ENCODE assay signal across 8 mouse cellular contexts in genomic region chr4:128776568-128777289, GRCm38 (mm10). TPM values are rescaled to one million over a fixed set of nuclear protein-coding genes. Genes with fewer than 3 reads are reported as not detected.
DNase-seq lines count a peak whose midpoint lies in the region; ATAC-seq and TF ChIP-seq lines count a peak whose summit lies in the region.

No protein-coding gene starts in this region.

- peak; percentile 35 for TF ChIP-seq RAD21 in CH12.LX (IDR thresholded peaks at IDR 0.05; ENCODE audit: low read depth, low read length)

- TF ChIP-seq POLR2A in CH12.LX (IDR thresholded peaks at IDR 0.05; ENCODE audit: low read depth, low read length): no peak
- no peak for TF ChIP-seq POLR2A in lung, adult 2 months (IDR thresholded peaks at IDR 0.05; ENCODE audit: borderline replicate concordance, extremely low read depth, low read depth, low read length)
- TF ChIP-seq POLR2A in olfactory bulb, adult 2 months (IDR thresholded peaks at IDR 0.05; ENCODE audit: insufficient read depth, low read depth, low read length): no peak

- no peak overlapping the region for H3K9ac ChIP-seq in CH12.LX (ENCODE audit: insufficient read depth, low read depth)
- no peak overlapping the region for H3K9ac ChIP-seq in forebrain, embryonic 12.5 days

- H3K27me3 ChIP-seq in CH12.LX (replicated peaks): no peaks in the 10 kb centered on the region
- no peaks in the 10 kb centered on the region for H3K27me3 ChIP-seq in forebrain, embryonic 12.5 days

- ATAC-seq in forebrain, embryonic 12.5 days (ENCODE audit: low FRiP score): peak; percentile 65; the same call in 1 of the 2 replicates

- dilution Hi-C loops in CH12.LX (cut with MboI; ENCODE audit: extremely low pct_ligation_motif_present, extremely low pct_unique_long_range_greater_than_20kb, low sequenced_read_pairs): no loop called here

- DNase-seq in CH12.LX (ENCODE audit: extremely low read depth): no peak
- DNase-seq in c-Kit-positive CD71-positive TER-119-positive erythroid progenitor cells, embryonic 14.5 days (ENCODE audit: low spot score): peak; percentile 63
- peak; percentile 32 for DNase-seq in heart, postnatal 25 days (ENCODE audit: low spot score)
- DNase-seq in layer of hippocampus, adult 11-12 months (ENCODE audit: low spot score): peak; percentile 73
- DNase-seq in lung, adult 2 months: peak; percentile 83
- DNase-seq in thymus, postnatal 0 days (ENCODE audit: low spot score): peak; percentile 66

- no peak for TF ChIP-seq EP300 in CH12.LX (IDR thresholded peaks at IDR 0.05; ENCODE audit: low read length)

- peaks cover 64 to 96% of the 10 kb centered on the region in 2 experiments for H3K36me3 ChIP-seq in CH12.LX (replicated peaks in 1 of 2; ENCODE audit: control insufficient read depth in 1 of 2, insufficient read depth in 1 of 2, low read length in 1 of 2)
- H3K36me3 ChIP-seq in forebrain, embryonic 12.5 days (replicated peaks): peaks cover 97% of the 10 kb centered on the region

- peaks cover 23% of the 10 kb centered on the region for H3K79me2 ChIP-seq in CH12.LX (replicated peaks; ENCODE audit: control insufficient read depth, extremely low read depth, insufficient read depth, poor library complexity, severe bottlenecking)

- H3K4me3 ChIP-seq in CH12.LX (replicated peaks in 1 of 3; ENCODE audit: low read depth in 2 of 3, low read length in 2 of 3, poor library complexity in 1 of 3): no peak overlapping the region
- no peak overlapping the region for H3K4me3 ChIP-seq in forebrain, embryonic 12.5 days (replicated peaks)
- H3K4me3 ChIP-seq in lung, adult 2 months (replicated peaks; ENCODE audit: extremely low read depth, low read depth, low read length): no peak overlapping the region
- no peak overlapping the region for H3K4me3 ChIP-seq in olfactory bulb, adult 2 months (ENCODE audit: insufficient read depth, low read depth, low read length)

- H3K4me2 ChIP-seq in CH12.LX (ENCODE audit: insufficient read depth, low read depth, poor library complexity, severe bottlenecking): no peak overlapping the region
- H3K4me2 ChIP-seq in forebrain, embryonic 12.5 days: no peak overlapping the region

- intact Hi-C loops in heart, postnatal 25 days (cut with DNase I): loop anchor here (1.0 to 5.0 kb wide), 3 partner anchors 65 to 159 kb away; partner anchors contain the start of gene Tlr12

- in situ Hi-C loops in CH12.LX (cut with MboI; ENCODE audit: low pct_ligation_motif_present, low pct_unique_long_range_greater_than_20kb, low sequenced_read_pairs): no loop called here

- H3K27ac ChIP-seq in CH12.LX (ENCODE audit: insufficient read depth, low read depth): no peak overlapping the region
- 0 out of 2 replicates have a peak overlapping the region, but pooled peaks have one; percentile 56 for H3K27ac ChIP-seq in forebrain, embryonic 12.5 days
- no peak overlapping the region for H3K27ac ChIP-seq in olfactory bulb, adult 2 months (ENCODE audit: insufficient read depth, low read depth, low read length)

- H3K4me1 ChIP-seq in CH12.LX (ENCODE audit: control insufficient read depth in 1 of 2, insufficient read depth in 2 of 2): peaks cover 3 to 16% of the 10 kb centered on the region in 2 experiments; a peak in 1 of 4 replicates
- H3K4me1 ChIP-seq in forebrain, embryonic 12.5 days: no peaks in the 10 kb centered on the region; the same call in 1 of the 2 replicates
- no peaks in the 10 kb centered on the region for H3K4me1 ChIP-seq in lung, adult 2 months (ENCODE audit: control insufficient read depth, insufficient read depth, low read length)
- 0 out of 2 replicates have a peak, but pooled peaks cover 3% of the 10 kb centered on the region for H3K4me1 ChIP-seq in olfactory bulb, adult 2 months (ENCODE audit: control insufficient read depth, insufficient read depth, low read length)

- peak; percentile 49 to 66; a peak in 3 of 4 replicates for TF ChIP-seq CTCF in CH12.LX (conservative IDR thresholded peaks at IDR 0.05 in 1 of 2, IDR thresholded peaks at IDR 0.05 in 1 of 2; ENCODE audit: low read depth in 2 of 2, low read length in 2 of 2)
- TF ChIP-seq CTCF in lung, adult 2 months (IDR thresholded peaks at IDR 0.05; ENCODE audit: insufficient read depth, low read length): peak; percentile 94
- TF ChIP-seq CTCF in olfactory bulb, adult 2 months (IDR thresholded peaks at IDR 0.05; ENCODE audit: insufficient read depth, low read depth, low read length): peak; percentile 93

- 45% methylated on average over 20 of the region's 20 CpGs for WGBS in forebrain, embryonic 12.5 days
- 49% methylated on average over 20 of the region's 20 CpGs for WGBS in lung, adult 2 months
- WGBS in olfactory bulb, adult 2 months: 38% methylated on average over 20 of the region's 20 CpGs

- peaks cover 25% of the 10 kb centered on the region for H3K9me3 ChIP-seq in CH12.LX (replicated peaks; ENCODE audit: low read length)
- H3K9me3 ChIP-seq in forebrain, embryonic 12.5 days: no peaks in the 10 kb centered on the region

TF ChIP-seq in CH12.LX, 34 proteins besides CTCF, POLR2A, EP300 and RAD21:
- TF ChIP-seq TCF12 (IDR thresholded peaks at IDR 0.05; ENCODE audit: low read depth, low read length) (no peak), SMC3 (IDR thresholded peaks at IDR 0.05; ENCODE audit: low read depth, low read length) (peak; percentile 51)

RNA-seq across cellular contexts. Expression of gene A3galt2, which starts 21.6 kb away (rescaled TPM):
- 0.04 TPM in 2 replicates for total RNA-seq in CH12.LX (2012; rRNA removed)
- not detected in 2 replicates for total RNA-seq in CH12.LX (2014; rRNA removed)
- 0.07 and 0.11 TPM in 2 replicates for polyA plus RNA-seq in CH12.LX (2012; ENCODE audit: insufficient read length, low read depth)
- polyA plus RNA-seq in forebrain, embryonic 12.5 days (2016; fragmentation: Nextera tagmentation; extraction: Ambion mirVana): 0.38 and 0.57 TPM in 2 replicates
- under 1 TPM in 1 of 2 experiments, not detected in 1; 0.14 TPM for total RNA-seq in heart, postnatal 25 days (2021)
- 0.34 and 0.58 TPM in 2 replicates for polyA plus RNA-seq in lung, adult 2 months (2012; rRNA removed)
- not detected in 2 replicates for polyA plus RNA-seq in olfactory bulb, adult 2 months (2012; ENCODE audit: insufficient read depth, insufficient read length, low replicate concordance, missing spikeins)
- polyA plus RNA-seq in thymus, postnatal 0 days (2015; fragmentation: Nextera tagmentation; extraction: Ambion mirVana): 0.04 and 0.12 TPM in 2 replicates

RNA-seq across cellular contexts. Expression of gene Zfp362, which starts 29.1 kb away (rescaled TPM):
- total RNA-seq in CH12.LX (2012; rRNA removed) (16.1 and 17.8 TPM in 2 replicates), CH12.LX (2014; rRNA removed) (9.7 and 9.9 TPM in 2 replicates)
- polyA plus RNA-seq in CH12.LX (2012; ENCODE audit: insufficient read length, low read depth): 49.2 and 70.1 TPM in 2 replicates
- polyA plus RNA-seq in forebrain, embryonic 12.5 days (2016; fragmentation: Nextera tagmentation; extraction: Ambion mirVana): 41.9 and 43.7 TPM in 2 replicates
- total RNA-seq in heart, postnatal 25 days (2021): 10 to 100 TPM; 12.8 to 13.0 TPM
- polyA plus RNA-seq in lung, adult 2 months (2012; rRNA removed): 43.8 and 48.8 TPM in 2 replicates
- not detected in 2 replicates for polyA plus RNA-seq in olfactory bulb, adult 2 months (2012; ENCODE audit: insufficient read depth, insufficient read length, low replicate concordance, missing spikeins)
- 23.6 and 25.8 TPM in 2 replicates for polyA plus RNA-seq in thymus, postnatal 0 days (2015; fragmentation: Nextera tagmentation; extraction: Ambion mirVana)
